Mouse (Mus musculus) stomach, postnatal 0 days (tissue): ENCODE measurements at regions not wholly inside any gene's neighbourhood (a gene's known extent, or its start where the extent isn't known, plus 50 kb on each side); places are given as distances from the start of the nearest gene placed in this dataset.

ENCODE experiments used
- ATAC-seq: fragments of 200-750 bp; cut with Nextera tagmentation; 2 replicates; pipeline ENCODE4 v1.8.0; 2017; ENCODE audit not compliant: low FRiP score, low TSS enrichment
- DNase-seq: peaks from one replicate; pipeline ENCODE4 v3.0.0-alpha.2; 2016; ENCODE audit warnings: low spot score
- H3K27ac ChIP-seq: fragments of 300-500 bp; sonication (generic); replicated peaks from 2 replicates; pipeline ENCODE4 v1.5.1; 2014; ENCODE audit warnings: mild to moderate bottlenecking, control low read depth
- H3K27me3 ChIP-seq: fragments of 300-500 bp; sonication (generic); 2 replicates; pipeline ENCODE4 v1.6.1; 2014; ENCODE audit warnings: low read length; ENCODE audit not compliant: control insufficient read depth, insufficient read depth
- H3K36me3 ChIP-seq: fragments of 300-500 bp; sonication (generic); 2 replicates; pipeline ENCODE4 v1.6.1; 2014; ENCODE audit warnings: low read length, mixed read lengths; ENCODE audit not compliant: control insufficient read depth, insufficient read depth
- H3K4me1 ChIP-seq: fragments of 300-500 bp; sonication (generic); replicated peaks from 2 replicates; pipeline ENCODE4 v1.6.1; 2014; ENCODE audit warnings: antibody characterized with exemption; ENCODE audit not compliant: control insufficient read depth, insufficient read depth
- H3K4me2 ChIP-seq: fragments of 300-500 bp; sonication (generic); replicated peaks from 2 replicates; pipeline ENCODE4 v1.6.1; 2014; ENCODE audit warnings: low read depth, mild to moderate bottlenecking, control low read depth, moderate library complexity
- H3K4me3 ChIP-seq: fragments of 300-500 bp; sonication (generic); 2 replicates; pipeline ENCODE4 v1.5.1; 2014; ENCODE audit warnings: low read depth, low read length, control low read depth
- H3K9ac ChIP-seq: fragments of 300-500 bp; sonication (generic); 2 replicates; pipeline ENCODE4 v1.6.1; 2014; ENCODE audit warnings: mild to moderate bottlenecking, low read length, control low read depth, mixed read lengths
- H3K9me3 ChIP-seq: fragments of 300-500 bp; sonication (generic); 2 replicates; pipeline ENCODE4 v1.6.1; 2016; ENCODE audit warnings: low read length; ENCODE audit not compliant: control insufficient read depth
- CTCF ChIP-seq: IDR thresholded peaks from 2 replicates; pipeline ENCODE4 v1.5.1; 2016; ENCODE audit warnings: antibody characterized with exemption, low read depth, mild to moderate bottlenecking, moderate library complexity
- EP300 ChIP-seq: optimal IDR thresholded peaks from 2 replicates; pipeline ENCODE3; 2016; ENCODE audit warnings: antibody characterized with exemption
- WGBS: fragments of 180-500 bp; shearing (Covaris S2); extraction: QIAGEN DNeasy Blood & Tissue Kit; methylation state at CpG from one replicate; pipeline ENCODE4 v1.1.7; 2014; 5-methylcytosine and 5-hydroxymethylcytosine counted together

- WGBS, result 36% methylated on average over 10 of the region's 10 CpGs
- H3K9ac ChIP-seq, result no peak overlapping the region
- H3K27me3 ChIP-seq, result no peaks in the 10 kb centered on the region
- no peaks in the 10 kb centered on the region for H3K4me1 ChIP-seq
- no peak overlapping the region for H3K4me3 ChIP-seq
- DNase-seq, result no peak
- no peak overlapping the region for H3K27ac ChIP-seq
- TF ChIP-seq EP300 (no peak), CTCF (no peak)
- H3K4me2 ChIP-seq, result no peak overlapping the region
- no peak for ATAC-seq
- H3K36me3 ChIP-seq, result no peaks in the 10 kb centered on the region
- no peaks in the 10 kb centered on the region for H3K9me3 ChIP-seq
Observed at GRCm38 (mm10) chr14:72816847-72817246, 107.0 kb upstream of the Fndc3a start.

- 79% methylated on average over 2 of the region's 2 CpGs for WGBS
- DNase-seq, result no peak
- no peaks in the 10 kb centered on the region for H3K36me3 ChIP-seq
- H3K27ac ChIP-seq, result no peak overlapping the region
- no peaks in the 10 kb centered on the region for H3K4me1 ChIP-seq
- no peak for ATAC-seq
- H3K9me3 ChIP-seq, result no peaks in the 10 kb centered on the region
- no peak overlapping the region for H3K9ac ChIP-seq
- H3K4me3 ChIP-seq, result no peak overlapping the region
- no peaks in the 10 kb centered on the region for H3K27me3 ChIP-seq
- H3K4me2 ChIP-seq, result no peak overlapping the region
- TF ChIP-seq CTCF (no peak), EP300 (no peak)
Observed at GRCm38 (mm10) chr14:72809138-72809537, 99.3 kb upstream of the Fndc3a start.

- WGBS, result 74% methylated on average over 3 of the region's 3 CpGs
Observed at GRCm38 (mm10) chr14:72807947-72808346, 98.1 kb upstream of the Fndc3a start.

GRCm38 (mm10) chr14:72807286-72807685 lies 97.5 kb upstream of the Fndc3a start:
- 55% methylated on average over 7 of the region's 7 CpGs for WGBS
- Histone ChIP-seq H3K36me3 (no peaks in the 10 kb centered on the region), H3K9ac (no peak overlapping the region), H3K4me1 (no peaks in the 10 kb centered on the region), H3K4me3 (no peak overlapping the region), H3K27me3 (no peaks in the 10 kb centered on the region), H3K27ac (no peak overlapping the region), H3K4me2 (no peak overlapping the region), H3K9me3 (no peaks in the 10 kb centered on the region)
- TF ChIP-seq CTCF (no peak), EP300 (no peak)
- DNase-seq (no peak), ATAC-seq (no peak)

More at GRCm38 (mm10) chr14:72807947-72808346, 98.1 kb upstream of the Fndc3a start:
- H3K9ac ChIP-seq, result no peak overlapping the region
- ATAC-seq (no peak), DNase-seq (no peak)
- H3K27me3 ChIP-seq, result no peaks in the 10 kb centered on the region
- no peak for TF ChIP-seq CTCF
- no peak for TF ChIP-seq EP300
- no peak overlapping the region for H3K4me3 ChIP-seq
- no peak overlapping the region for H3K4me2 ChIP-seq
- H3K4me1 ChIP-seq, result no peaks in the 10 kb centered on the region
- no peak overlapping the region for H3K27ac ChIP-seq
- no peaks in the 10 kb centered on the region for H3K9me3 ChIP-seq
- H3K36me3 ChIP-seq, result no peaks in the 10 kb centered on the region

- WGBS, result 95% methylated on average over 6 of the region's 6 CpGs
- ATAC-seq (no peak), DNase-seq (no peak)
- no peak overlapping the region for H3K4me2 ChIP-seq
- H3K4me1 ChIP-seq, result no peaks in the 10 kb centered on the region
- no peaks in the 10 kb centered on the region for H3K27me3 ChIP-seq
- no peaks in the 10 kb centered on the region for H3K9me3 ChIP-seq
- H3K27ac ChIP-seq, result no peak overlapping the region
- TF ChIP-seq EP300 (no peak), CTCF (no peak)
- no peaks in the 10 kb centered on the region for H3K36me3 ChIP-seq
- H3K4me3 ChIP-seq, result no peak overlapping the region
- H3K9ac ChIP-seq, result no peak overlapping the region
Observed at GRCm38 (mm10) chr14:72806598-72806997, 96.8 kb upstream of the Fndc3a start.

- no peak for TF ChIP-seq CTCF
- no peak for TF ChIP-seq EP300
- Histone ChIP-seq H3K4me3 (no peak overlapping the region), H3K36me3 (no peaks in the 10 kb centered on the region), H3K27ac (no peak overlapping the region), H3K9ac (no peak overlapping the region), H3K9me3 (no peaks in the 10 kb centered on the region), H3K4me1 (no peaks in the 10 kb centered on the region), H3K4me2 (no peak overlapping the region), H3K27me3 (no peaks in the 10 kb centered on the region)
- no peak for ATAC-seq
- no peak for DNase-seq
Observed at GRCm38 (mm10) chr14:72803579-72803978, 93.8 kb upstream of the Fndc3a start.
